In the genomic region with DNA sequence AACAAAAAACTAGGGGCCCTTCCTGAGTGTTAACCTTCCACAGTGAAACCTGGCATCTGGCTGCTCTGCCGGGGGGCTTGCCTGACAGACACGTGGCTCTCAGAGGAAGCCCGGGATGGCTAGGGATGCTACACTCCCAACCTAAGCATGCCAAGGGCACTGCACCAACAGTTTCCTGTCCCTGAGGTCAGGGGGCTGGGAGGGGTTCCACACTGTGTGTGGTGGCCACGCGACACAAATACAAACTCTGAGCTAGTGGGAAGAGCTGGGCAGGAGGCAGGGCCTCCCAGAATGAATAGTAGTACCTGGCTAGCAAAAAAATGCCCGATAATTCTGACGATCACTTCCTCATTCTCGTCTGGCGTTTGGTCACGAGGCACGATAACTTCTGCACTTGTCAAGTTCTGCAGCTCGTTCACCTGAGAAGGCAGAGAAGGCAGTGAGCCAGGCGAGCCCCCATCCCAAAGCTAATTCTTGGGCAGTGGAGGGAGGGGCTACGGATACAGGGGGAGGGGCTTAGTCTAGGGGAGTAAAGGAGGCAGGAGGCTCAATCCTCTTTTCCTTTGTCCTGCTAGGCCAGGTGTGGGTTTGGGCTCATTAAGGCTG, we compare ENCODE assay signal across 13 mouse cellular contexts. TPM values are rescaled to one million over a fixed set of nuclear protein-coding genes. Genes with fewer than 3 reads are reported as not detected.
DNase-seq lines count a peak whose midpoint lies in the region; ATAC-seq and TF ChIP-seq lines count a peak whose summit lies in the region.
"Had no signal": no experiment of that assay in that cellular context is flagged by ENCODE, and none has a peak within 500 bp of the region (broad histone marks: within the 10 kb centered on the region; RNA-seq: fewer than 3 reads in every experiment).

No protein-coding gene starts in this region.

- TF ChIP-seq EP300 in lung, postnatal 0 days (IDR thresholded peaks at IDR 0.05), result no peak

- H3K4me3 ChIP-seq in lung, embryonic 15.5 days, result no peak overlapping the region
- H3K4me3 ChIP-seq in lung, postnatal 0 days (ENCODE audit: low read depth, low read length), result no peak overlapping the region
- no peak overlapping the region for H3K4me3 ChIP-seq in liver, embryonic 12.5 days
- H3K4me3 ChIP-seq: forebrain, embryonic 15.5 days; kidney, embryonic 15.5 days; left cerebral cortex, adult 2 months had no signal

- H3K9me3 ChIP-seq in lung, embryonic 15.5 days, result no peaks in the 10 kb centered on the region
- no peaks in the 10 kb centered on the region for H3K9me3 ChIP-seq in lung, postnatal 0 days (ENCODE audit: low read length)
- H3K9me3 ChIP-seq in liver, embryonic 12.5 days (replicated peaks), result no peaks in the 10 kb centered on the region
- H3K9me3 ChIP-seq: forebrain, embryonic 15.5 days; kidney, embryonic 15.5 days had no signal

- WGBS in lung, embryonic 15.5 days, result 70% methylated on average over 14 of the region's 14 CpGs
- WGBS in lung, postnatal 0 days, result 66% methylated on average over 14 of the region's 14 CpGs
- WGBS in liver, embryonic 12.5 days (ENCODE audit: insufficient replicate concordance), result 35% methylated on average over 14 of the region's 14 CpGs

- H3K4me1 ChIP-seq in lung, embryonic 15.5 days, result no peaks in the 10 kb centered on the region
- H3K4me1 ChIP-seq in lung, postnatal 0 days (ENCODE audit: insufficient read depth, low read depth, low read length), result no peaks in the 10 kb centered on the region
- H3K4me1 ChIP-seq in liver, embryonic 12.5 days, result peaks cover 15% of the 10 kb centered on the region
- H3K4me1 ChIP-seq: forebrain, embryonic 15.5 days had no signal

- H3K9ac ChIP-seq in lung, embryonic 15.5 days, result no peak overlapping the region
- H3K9ac ChIP-seq in lung, postnatal 0 days (replicated peaks; ENCODE audit: low read depth), result no peak overlapping the region
- H3K9ac ChIP-seq in liver, embryonic 12.5 days, result no peak overlapping the region
- H3K9ac ChIP-seq: forebrain, embryonic 15.5 days; kidney, embryonic 15.5 days; liver, embryonic 14.5 days had no signal

- TF ChIP-seq CTCF in lung, postnatal 0 days (IDR thresholded peaks at IDR 0.05), result no peak

- H3K27ac ChIP-seq in lung, embryonic 15.5 days, result no peak overlapping the region
- no peak overlapping the region for H3K27ac ChIP-seq in lung, postnatal 0 days (ENCODE audit: low read length)
- H3K27ac ChIP-seq in liver, embryonic 12.5 days, result no peak overlapping the region
- H3K27ac ChIP-seq: forebrain, embryonic 15.5 days; kidney, embryonic 15.5 days; left cerebral cortex, adult 2 months; liver, embryonic 14.5 days had no signal

- H3K27me3 ChIP-seq in lung, embryonic 15.5 days, result no peaks in the 10 kb centered on the region
- no peaks in the 10 kb centered on the region for H3K27me3 ChIP-seq in lung, postnatal 0 days (replicated peaks; ENCODE audit: insufficient read depth, low read length)
- no peaks in the 10 kb centered on the region for H3K27me3 ChIP-seq in liver, embryonic 12.5 days (replicated peaks)
- H3K27me3 ChIP-seq: forebrain, embryonic 15.5 days; kidney, embryonic 15.5 days had no signal

- H3K4me2 ChIP-seq in lung, embryonic 15.5 days, result no peak overlapping the region
- H3K4me2 ChIP-seq in lung, postnatal 0 days (replicated peaks; ENCODE audit: low read depth, low read length), result no peak overlapping the region
- peak overlapping the region; percentile 24 for H3K4me2 ChIP-seq in liver, embryonic 12.5 days
- H3K4me2 ChIP-seq: forebrain, embryonic 15.5 days; kidney, embryonic 15.5 days had no signal

- peak; percentile 42; the same call in 1 of the 2 replicates for ATAC-seq in lung, embryonic 15.5 days (ENCODE audit: borderline replicate concordance, extremely low read depth, low FRiP score, low TSS enrichment)
- no peak for ATAC-seq in lung, postnatal 0 days
- no peak for ATAC-seq in liver, embryonic 12.5 days
- ATAC-seq: forebrain, embryonic 15.5 days had no signal

- H3K36me3 ChIP-seq in lung, embryonic 15.5 days, result peaks cover 51% of the 10 kb centered on the region
- H3K36me3 ChIP-seq in lung, postnatal 0 days (ENCODE audit: insufficient read depth, low read length), result peaks cover 18% of the 10 kb centered on the region; the same call in 1 of the 2 replicates
- H3K36me3 ChIP-seq in liver, embryonic 12.5 days, result peaks cover 51% of the 10 kb centered on the region

- no peak for DNase-seq in lung, postnatal 0 days (ENCODE audit: low spot score)
- DNase-seq in T-cell, adult 2 months (ENCODE audit: low spot score), result peak; percentile 15
- peak; percentile 32 for DNase-seq in thymus, postnatal 0 days (ENCODE audit: low spot score)
- no peak for DNase-seq in kidney, adult 8-10 months
- DNase-seq in heart, adult 8-10 months (ENCODE audit: low spot score), result no peak
- no peak for DNase-seq in ovary, postnatal 14 days (ENCODE audit: low spot score)
- DNase-seq: heart, postnatal 4 days had no signal

RNA-seq across cellular contexts. Expression of a gene that starts 52.4 kb away (rescaled TPM):
- polyA plus RNA-seq in lung, embryonic 15.5 days (2015; fragmentation: Nextera tagmentation; extraction: Ambion mirVana), result 40.6 and 43.8 TPM in 2 replicates
- polyA plus RNA-seq in lung, postnatal 0 days (2015; fragmentation: Nextera tagmentation; extraction: Ambion mirVana), result 29.6 and 30.2 TPM in 2 replicates
- polyA plus RNA-seq in liver, embryonic 12.5 days (2016; fragmentation: Nextera tagmentation; extraction: Ambion mirVana), result 55.9 and 59.5 TPM in 2 replicates
- 42.7 and 50.4 TPM in 2 replicates for polyA plus RNA-seq in thymus, postnatal 0 days (2015; fragmentation: Nextera tagmentation; extraction: Ambion mirVana)
- 10 to 100 TPM; 21.7 to 28.2 (median 27.1) TPM for total RNA-seq in heart, adult 8-10 months (2022)

Comparison
In these comparisons a context has a peak if more than half of its experiments do, and no peak if none do; other contexts are left out.
1. DNase-seq: peak in T-cell, adult 2 months (single experiment) and thymus, postnatal 0 days (single experiment); none in lung, postnatal 0 days (single experiment), kidney, adult 8-10 months (0 of 2), heart, adult 8-10 months (single experiment) and ovary, postnatal 14 days (single experiment).